Mouse (Mus musculus) ZHBTc4 (cell line): ENCODE data around the gene Vipr2.

ENCODE experiments used
- DNase-seq: peaks from one replicate; pipeline ENCODE4 v3.0.0-alpha.2; 2011; ENCODE audit warnings: low read depth, low spot score

The Vipr2 gene

DNA sequence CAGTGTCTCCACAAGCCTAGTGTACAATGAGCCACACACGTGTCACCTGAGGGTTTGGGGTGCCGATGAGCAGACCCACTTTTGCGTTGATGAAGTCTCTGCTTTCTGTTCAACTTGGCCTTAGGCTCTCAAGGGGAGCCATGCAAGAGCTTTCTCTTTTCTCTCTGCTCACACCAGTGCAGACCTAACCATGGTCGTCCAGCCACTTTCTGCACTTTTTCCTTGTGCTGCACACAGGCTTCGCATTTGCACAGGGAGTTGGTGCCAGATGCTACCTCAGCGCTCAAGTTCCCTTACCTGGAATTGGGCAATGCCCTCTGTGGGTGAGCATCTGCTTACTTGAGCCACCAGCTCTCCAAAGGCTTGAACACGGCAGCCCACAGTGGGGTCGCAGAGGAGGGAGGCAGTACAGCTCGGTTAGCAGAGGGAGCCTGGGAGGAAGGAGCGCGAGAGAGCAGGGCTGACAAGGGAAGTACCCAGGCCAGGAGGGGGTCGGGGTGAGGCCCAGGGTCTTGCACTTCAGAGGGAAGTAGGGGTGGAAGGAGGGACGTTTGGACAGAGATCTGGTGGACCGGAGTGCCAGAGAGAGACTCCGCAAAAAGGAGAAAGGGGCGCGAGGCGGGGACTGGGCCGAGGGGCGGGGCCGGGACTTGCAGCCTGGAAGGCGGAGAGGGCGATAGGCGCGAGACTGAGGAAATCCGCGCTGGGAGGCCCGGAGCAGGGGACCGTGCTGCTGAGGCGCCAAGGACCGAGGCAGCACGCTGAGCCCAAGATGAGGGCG lies at the start of gene Vipr2:
Gene Vipr2 (plus strand): TSS at position 653 of the 781 bp plus-strand sequence.
- DNase-seq, result peak; percentile 75

DNA sequence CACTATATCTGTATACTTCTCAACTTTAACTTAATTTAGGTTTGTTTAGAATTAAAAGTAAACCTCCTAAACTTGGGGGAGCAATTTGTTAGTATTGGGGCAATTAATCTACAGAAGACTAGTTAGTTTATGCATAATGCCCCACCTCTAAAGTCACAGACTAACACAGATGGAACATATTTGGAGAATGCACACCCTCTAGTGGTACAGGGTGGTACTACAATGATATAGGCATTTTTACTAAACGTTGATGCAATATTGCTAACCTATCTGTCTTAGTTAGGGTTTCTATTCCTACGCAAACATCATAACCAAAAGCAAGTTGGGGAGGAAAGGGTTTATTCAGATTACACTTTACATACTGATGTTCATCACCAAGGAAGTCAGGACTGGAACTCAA lies 49.4 kb upstream of the Vipr2 start:
- peak; percentile 42 for DNase-seq

DNA sequence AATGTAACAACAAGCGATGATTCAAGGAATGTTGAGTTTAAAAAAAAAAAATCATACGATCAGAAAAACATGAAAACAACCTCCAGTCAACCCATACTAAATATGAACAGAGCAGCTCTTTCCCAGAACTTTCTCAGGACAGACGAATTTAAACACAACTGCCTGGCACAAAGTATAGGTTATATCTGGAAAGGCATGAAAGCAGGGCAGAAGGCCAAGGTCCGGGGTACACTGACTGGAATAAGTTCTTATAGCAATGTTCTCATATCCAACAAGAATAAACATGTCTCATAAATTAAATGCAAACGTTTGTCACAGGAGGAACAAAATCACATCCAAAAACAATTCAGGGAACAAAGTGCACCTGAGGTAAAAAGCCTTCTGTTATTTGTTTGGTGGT lies 42.2 kb upstream of the Vipr2 start:
- no peak for DNase-seq

DNA sequence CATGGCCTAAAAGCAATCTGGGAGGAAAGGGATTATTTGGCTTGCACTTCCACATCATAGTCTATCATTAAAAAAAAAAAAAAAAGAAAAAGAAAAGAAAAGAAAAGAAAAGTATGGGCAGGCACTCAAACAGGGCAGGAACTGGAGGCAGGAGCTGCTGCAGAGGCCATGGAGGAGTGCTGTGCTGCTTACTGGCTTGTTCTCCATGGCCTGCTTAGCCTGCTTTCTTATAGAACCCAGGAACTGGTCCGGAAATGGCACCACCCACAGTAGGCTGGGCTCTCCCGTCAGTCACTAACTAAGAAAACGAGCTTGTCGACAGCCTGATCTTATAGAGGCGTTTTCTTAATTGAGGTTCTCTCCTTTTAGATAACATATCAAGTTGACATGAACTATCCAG lies 32.7 kb upstream of the Vipr2 start:
- no peak for DNase-seq

DNA sequence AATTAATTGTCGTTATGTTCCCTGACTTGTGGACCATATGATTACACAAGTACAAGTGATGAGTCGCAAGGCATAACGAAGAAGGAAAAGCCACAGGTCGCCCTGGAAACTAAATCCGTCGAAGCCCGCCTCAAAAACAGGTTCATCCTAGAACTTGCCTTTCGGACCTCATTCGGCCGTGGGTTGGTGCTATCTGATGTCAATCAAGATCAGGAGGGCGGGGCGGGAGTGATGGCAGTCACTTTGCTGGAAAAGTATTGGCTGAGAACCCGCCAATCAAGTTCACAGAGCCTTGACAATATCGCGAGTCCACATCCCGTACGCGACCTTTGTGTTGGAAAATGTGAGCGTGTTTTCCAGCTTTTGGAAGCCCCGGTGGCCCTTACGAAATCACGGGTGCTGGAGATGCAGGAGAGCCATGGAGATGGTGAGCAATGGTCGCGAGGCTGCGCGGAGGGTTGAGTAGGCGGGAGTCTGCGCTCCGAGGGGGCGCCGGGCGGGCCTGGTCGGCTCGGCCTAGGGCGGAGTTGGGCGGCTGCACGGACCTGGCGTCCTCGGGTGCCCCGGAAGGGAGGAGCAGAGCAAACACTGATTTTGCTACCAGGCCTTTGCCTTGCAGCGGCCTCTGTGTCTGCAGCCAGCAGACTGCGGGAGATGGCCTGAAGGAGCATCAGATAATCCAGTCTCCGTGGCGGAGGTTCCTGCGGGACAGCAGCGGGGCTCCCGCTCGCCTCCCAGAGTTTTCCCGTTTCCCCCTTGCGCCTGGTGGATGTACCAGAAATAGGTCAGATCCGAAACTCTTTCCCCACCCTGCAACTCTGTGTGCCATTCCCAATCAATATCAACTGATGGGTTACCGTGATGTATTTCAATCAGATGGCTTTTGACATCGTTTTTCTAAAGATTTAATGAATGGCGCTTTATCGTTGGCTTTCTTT lies 29.8 kb upstream of the Vipr2 start, which contains the start of gene Zfp386:
Gene Zfp386 (plus strand): TSS at position 285 of the 938 bp plus-strand sequence.
- DNase-seq, result peak; percentile 99

DNA sequence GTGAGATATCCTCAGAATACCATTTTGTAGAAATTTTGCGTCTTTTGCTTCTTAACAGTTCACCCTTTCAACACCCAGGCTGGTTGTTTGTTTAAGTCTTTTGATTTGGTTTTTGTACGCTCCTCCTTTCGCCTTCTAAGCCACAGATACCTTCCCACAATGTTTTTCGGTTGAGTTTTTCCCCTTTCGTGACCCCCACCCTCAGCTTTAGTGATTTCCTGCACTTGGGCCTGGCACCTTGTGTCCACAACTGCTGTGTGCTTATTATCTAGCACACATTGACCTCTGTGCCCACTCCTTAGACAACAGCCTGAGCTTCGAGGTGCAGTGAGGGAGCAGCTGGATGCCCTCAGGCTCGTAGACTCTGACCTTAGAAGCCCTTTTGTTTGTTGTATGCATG lies 28.8 kb upstream of the Vipr2 start:
- DNase-seq, result no peak

DNA sequence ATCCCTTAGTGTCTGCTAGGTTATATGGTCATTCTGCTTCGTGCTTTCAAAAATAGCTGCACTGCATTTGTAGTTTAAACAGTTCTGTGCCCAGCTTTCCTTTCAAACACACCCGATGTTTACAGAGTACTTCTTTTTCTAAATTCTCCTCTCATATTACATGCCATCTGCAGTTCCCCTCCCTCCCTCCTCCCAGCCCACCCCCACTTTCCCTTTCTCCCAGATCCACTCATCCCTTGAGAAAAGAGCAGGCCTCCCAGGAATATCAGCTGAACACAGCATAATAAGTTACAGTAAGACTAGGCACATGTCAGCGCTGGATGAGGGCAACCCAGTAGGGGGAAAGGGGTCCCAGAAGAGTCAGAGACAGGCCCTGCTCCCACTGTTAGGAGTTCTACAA lies 28.3 kb upstream of the Vipr2 start:
- DNase-seq, result no peak

DNA sequence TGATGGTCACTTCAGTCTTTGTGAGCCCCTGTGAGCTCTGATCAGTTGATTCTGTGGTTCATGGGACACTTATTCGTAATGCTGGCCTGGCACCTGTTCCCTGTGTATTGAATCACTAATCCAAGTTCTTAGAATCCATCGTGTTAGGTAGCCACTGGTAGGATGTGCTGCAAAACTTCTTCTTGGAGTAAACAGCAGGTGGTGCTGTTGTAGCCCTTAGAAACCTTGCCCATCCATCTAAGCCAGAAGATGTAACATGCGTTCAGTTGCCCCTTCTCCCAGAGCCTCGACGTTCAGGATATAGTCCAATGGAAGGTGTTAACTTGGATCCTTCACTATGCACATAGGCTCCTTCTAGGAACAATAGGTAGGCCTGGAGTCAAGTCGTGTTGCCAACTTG lies 27.8 kb upstream of the Vipr2 start:
- peak; percentile 71 for DNase-seq

DNA sequence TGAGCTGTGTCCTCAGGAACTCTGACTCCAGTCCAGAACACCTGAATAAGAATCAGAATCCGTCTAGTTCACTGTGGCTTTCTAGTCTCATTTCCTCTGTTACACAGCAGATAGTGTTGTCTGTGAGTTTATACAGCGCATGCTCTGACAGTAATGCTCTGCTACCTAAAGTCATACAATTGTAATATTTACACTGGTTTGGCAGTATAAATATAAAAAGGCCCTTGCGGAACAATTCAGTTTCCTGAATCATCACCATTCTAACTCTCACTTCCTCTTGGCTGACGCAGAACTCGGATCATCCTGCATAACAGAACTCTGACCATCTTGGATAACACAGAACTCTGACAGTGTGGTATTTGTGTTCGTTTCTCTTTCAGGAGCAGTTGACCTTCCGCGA lies 23.2 kb upstream of the Vipr2 start:
- no peak for DNase-seq

DNA sequence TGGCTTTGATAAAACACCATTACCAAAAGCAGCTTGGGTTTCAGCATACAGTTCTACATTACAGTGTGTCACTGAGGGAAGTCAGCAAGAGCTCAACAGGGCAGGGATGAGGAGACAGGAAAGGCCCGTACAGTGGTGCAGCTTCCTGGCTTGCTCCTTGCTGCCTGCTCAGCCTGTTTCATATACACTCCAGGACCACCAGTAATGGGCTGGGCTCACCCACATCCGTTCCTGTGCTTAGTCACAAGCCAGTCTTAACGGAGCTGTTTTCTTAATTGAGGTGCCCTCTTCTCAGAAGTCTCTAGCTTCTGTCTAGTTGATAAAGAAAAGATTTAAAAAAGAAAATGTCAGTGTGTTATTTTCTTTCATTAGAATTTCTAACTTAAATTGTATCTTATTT lies 21.4 kb upstream of the Vipr2 start:
- DNase-seq, result no peak

DNA sequence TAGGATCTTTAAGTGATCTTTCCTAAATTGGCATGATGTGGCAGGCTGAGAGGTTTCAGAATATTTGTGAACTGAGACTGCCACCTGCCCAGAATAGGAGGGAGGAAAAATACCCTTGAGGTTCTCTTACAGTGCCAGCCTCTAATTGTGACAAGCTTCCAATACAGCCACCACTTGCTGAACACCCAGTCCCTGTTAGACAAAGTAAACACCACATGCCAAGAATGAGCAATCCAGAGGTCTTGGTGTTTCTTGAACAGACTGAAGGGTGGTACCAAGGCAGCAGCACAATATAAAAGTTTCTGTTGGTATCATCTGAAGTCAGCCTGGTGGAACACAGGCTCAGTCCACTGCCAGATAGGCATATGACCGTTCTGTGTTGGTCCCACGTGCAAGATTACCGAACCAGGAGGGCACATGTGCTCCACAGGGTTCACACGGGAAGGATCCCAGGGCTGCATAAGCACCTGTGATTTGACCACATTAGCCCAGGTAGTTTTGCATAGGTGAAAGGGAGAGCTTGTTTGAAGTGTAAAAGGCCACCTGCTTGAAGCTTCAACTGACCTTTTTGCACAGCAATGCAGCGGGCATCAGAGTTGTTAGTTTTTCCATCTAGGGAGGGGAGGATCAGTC lies 15.8 kb upstream of the Vipr2 start:
- no peak for DNase-seq

DNA sequence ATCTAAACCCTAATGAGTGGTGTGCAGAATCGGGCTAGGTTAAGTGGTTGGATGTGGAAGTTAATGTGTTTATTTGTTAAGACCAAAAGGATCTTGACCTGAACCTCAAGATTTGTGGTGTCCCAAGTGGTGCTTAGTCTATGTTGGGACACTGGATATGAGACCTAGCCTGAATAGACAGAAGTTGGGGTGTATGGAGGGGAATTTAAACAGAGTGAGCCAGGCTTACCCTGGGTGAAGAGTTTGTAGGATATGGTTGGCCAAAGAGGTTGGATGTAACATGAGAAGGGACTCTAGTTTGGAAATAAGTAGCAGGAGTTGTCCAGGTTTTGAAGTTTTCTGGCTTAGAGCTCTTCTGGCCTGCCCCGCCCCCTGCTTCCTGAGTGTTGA lies 15.3 kb upstream of the Vipr2 start:
- DNase-seq, result no peak

DNA sequence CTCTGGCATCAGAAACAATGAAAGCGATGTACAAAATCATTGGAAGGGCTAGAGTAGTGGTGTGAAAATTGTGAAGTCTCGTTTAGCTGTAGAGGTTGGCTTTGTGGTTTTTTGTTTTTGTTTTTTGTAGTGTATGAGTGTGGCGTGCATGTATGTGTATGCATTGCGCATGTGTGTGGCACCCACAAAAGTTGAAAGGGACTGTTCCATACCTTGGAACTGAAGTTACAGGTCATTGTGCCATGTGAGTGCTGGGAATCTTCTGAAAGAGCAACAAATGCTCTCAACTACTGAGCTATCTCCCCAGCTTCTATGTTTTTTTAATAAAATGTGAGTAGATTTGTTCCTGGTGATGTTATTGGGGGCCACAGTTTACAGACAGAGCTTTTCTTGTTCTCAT lies 14.5 kb upstream of the Vipr2 start:
- DNase-seq, result no peak

DNA sequence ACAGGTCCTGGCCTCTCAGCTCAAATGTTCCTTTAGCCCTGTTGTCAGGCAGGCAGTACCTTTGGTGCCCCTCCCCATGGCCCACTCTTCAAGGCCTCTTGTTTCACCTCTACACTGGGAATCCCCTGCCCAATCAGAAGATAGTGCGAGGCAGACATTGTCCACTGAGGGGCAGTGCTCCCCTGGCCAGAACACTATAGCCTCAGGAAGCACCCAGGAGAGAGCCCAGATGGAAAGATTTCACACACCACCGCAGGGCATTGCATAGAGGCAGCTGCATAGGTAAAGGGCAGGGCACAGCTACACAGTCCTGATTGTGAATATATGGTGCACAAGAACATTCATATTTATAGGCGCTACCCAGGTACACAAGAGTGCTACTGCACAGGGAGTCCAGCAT lies 6.5 kb upstream of the Vipr2 start:
- no peak for DNase-seq

DNA sequence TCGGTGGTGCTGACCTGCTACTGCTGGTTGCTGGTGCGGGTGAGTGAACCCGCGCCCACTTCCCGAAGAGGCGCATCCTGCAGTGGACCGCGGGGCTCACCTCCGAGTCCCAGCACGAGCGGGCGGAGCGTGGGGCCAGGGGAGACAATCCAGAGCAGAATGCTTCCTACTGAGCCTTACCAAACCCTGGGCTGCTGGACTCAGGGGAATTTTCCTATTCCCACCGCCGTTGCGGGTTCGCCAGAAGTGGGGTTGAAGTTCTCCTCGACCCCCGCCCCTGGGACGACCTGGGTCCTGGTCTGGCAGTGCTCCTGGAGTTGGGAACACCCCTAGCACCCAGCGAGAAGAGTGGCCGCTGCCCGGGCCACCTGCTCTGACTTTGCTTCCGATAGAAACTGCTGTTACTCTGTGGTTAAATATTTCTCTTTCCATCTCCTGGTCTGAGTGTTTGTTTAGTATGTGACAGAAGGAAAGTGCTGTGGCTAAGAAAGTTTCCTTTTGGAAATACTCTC lies 385 bp downstream of the Vipr2 start:
- no peak for DNase-seq

DNA sequence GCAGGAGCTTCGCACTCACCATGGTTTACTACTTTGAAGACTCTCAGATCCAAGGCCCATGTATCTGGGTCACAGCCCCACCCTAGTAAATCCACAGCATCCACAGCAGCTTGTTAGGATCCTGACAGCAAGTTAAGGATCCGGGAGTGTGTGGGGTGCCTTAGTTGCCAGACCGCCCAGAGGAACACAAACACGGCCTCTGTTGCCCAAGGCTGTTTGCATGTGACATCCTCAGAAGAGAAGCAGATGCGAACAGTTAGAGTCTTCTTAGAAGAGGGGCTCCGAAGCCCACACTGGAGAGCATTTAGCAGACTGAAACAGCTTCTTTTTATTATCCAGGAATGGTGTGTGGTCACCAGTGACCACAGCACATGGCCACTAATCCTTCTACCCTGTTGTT lies 5.6 kb downstream of the Vipr2 start:
- no peak for DNase-seq

DNA sequence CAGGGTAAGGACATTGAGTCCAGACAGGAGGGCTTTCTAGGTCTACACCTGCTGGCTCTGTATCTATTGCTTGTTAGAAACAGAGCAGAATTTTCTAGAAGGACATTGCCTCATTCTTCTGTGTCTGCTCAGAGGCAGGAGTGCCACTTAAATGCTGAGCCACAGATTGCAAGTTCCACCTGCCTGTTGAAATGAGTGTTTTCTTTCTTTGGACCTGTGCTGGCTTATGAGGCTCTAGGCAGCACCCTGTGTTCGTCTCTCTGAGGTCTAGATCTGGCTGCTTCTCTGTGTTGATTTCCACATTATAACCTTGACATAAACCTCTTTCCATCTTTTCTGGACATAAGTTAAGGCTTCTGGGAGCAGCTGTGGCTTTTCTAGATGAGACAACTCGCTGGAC lies 6.8 kb downstream of the Vipr2 start:
- no peak for DNase-seq

DNA sequence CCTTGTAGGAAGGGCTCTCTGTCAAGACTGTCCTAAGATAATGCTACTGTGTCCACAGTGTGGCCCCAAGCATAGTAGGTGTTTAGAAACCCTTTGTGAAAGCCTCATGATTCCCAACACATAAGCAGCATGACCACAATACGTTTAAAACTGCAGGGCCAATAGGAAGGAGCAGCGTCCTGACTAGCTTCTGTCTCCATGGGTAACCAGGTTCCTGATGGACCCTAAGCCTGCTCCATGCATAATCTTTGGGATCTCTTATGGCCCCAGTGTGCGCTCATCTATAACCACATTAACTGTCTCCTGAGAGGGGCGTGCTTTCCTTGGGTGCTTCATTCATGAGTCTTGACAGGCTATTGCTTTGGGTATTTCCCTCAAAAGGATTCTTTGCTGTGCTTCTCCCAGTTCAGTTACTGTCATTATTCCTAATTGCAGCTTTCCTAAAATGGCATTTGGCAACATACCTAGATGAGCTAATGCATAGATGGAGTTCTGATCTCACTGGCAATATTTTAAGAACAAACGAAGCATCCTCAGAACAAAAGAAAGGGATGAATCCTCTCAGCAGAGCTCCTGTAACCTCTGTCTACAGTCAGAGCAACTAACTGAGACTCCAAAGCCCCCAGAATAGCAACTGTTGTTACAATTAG lies 9.6 kb downstream of the Vipr2 start:
- DNase-seq, result no peak

DNA sequence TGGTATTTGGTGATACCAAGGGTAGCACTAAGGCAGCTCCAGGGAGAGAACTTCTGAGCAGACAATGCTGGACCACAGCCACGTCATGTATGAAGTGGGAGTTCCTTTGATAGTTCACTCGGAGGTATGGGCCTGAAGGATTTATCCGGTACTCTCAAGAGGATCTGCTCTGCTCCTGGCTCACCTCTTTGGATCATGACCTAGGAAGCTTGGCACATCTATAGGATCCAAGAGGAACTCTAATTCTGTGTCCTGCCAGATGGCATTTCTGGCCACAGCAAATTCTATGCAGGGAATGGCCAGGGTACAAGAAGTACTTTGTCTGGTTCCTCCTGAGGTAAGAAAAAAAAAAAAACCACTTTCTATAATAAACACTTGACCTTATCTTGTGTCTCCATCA lies 12.3 kb downstream of the Vipr2 start:
- DNase-seq, result no peak

DNA sequence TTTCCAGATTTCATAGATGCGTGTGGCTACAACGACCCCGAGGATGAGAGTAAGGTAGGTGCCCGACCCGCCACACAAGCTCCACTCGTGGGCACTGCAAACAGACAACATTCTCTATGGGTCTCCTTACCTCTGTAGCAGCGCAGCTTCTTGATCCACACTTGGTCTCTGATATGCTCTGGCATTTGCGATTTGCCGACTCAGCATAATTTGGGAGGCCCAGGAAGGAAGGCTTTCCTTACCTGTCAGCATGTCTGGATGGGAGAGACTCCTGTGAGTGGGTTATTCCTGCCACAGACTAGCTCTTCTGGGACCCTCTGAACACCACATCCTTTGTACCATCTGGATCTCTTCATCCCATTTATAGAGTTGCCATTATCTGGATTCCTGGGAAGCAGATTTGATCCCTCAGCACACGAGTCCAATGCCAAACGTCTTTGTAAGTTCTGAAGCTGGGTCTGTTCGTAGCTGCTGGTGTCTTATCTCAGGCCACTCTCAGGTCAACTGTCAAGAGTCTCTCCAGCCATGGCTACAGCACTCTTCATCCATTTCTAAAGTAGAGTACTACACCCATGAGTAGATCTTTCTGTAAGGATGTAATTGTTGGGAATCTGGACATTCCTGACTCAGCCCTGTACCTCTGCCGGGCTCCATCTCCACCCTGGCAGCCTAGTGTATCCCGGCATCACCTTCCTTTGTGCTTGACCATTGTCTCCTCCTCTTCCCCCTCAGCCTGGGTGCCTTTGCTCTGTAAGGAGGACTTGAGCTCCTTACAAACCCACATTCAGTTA lies 17.4 kb downstream of the Vipr2 start:
- no peak for DNase-seq
